Mouse (Mus musculus): ENCODE measurements at regions not wholly inside any gene's neighbourhood (a gene's known extent, or its start where the extent isn't known, plus 50 kb on each side); places are given as distances from the start of the nearest gene placed in this dataset.
"Not testable (repeated sequence)": the region's sequence is repeated elsewhere in the genome, so short reads cannot be mapped to it uniquely, and the experiment has no call there.

DNA sequence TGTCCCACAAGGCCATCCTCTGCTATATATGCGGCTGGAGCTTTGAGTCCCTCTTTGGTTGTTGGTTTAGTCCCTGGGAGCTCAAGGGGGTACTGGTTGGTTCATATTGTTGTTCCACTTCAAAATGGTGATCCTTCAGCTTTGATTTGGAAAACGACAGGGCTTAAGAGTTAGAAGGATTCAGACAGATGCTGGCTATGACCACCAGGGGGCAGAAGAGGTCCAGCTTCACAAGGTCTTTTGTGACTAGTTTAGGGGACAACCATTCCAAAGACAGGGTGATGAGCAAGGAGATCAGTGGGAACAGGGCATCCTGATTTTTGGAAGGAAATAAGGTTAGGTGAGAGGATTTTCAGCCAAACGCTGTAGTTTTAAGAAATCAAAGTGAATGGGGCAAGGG, 399.9 kb upstream of the Igfbp7 start:
- peak; percentile 37 for DNase-seq

DNA sequence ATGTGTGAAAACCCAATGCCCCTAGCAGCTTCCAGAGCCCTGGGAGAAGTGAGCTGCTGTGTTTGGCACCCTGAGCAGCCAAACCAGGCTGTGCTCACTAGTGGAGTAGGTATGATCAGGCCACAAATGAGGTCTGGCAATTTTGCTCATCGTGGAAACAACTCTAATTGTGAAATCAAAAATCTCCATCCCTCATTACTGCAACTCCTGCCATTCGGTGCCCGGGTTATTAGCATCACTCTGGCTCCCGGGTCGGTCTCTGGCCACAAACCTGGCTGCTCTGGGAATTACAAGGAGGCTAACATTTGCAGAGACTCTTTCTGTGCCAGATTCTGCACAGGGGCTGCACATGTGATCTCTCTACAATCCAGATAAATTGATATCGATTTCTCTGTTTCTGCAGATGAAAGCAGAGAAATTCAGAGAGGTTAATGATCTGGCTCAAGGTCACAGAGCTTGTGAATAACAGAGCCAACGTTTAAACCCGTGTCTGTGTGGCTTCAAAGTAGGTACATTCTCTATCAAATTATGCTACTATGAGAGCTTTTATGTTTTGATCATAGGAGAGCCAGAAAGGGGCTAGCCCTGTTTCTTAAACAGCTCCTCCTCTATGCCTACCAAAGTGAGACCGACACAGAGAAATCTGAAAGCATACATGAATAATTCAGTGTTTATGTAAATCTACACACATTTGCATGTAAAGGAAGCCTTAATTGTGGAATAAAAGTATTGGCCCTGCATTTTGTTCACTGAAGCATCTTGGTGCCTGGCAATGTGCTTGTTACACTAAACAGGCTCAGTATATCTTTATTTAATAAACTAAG, 398.7 kb upstream of the Igfbp7 start:
- no peak for DNase-seq

DNA sequence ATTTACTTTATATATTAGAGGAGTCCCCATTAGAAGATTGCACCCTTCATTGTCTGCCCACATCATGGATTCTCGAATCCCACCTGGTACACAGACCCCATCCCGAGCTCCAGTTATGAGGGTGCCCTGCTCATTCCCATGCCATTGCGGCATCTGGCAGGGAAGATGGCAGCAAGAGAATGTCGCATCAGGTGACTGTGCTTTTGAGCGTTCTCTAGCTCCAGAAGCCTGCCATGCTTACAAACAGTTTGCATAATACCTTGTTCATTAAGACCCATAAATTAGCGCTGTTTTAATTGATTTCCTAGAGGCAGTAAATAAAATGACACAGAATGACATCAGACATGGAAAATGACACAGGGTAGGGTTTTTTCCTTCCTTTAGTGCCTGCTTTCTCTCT, 398.0 kb upstream of the Igfbp7 start:
- DNase-seq, result no peak

DNA sequence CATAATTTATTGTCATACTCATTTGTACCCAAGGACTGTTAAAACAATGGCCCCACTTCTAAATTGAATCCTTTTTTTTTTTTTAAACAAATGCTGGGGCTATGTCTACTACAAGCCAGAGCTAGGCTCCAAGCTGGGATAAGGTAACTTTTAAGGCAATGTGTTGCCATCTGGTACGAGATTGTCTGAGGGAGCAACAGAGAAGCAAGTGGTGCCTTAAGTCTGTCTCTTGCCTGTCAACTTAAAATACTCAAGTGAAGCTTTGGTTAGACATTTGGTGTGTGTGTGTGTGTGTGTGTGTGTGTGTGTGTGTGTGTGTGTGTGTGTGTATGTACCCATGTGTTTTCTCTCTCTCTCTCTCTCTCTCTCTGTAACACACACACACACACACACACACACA, 397.5 kb upstream of the Igfbp7 start:
- no peak for DNase-seq

- no peak for DNase-seq
Observed at GRCm38 (mm10) chr5:77804113-77804512, 396.3 kb upstream of the Igfbp7 start.

DNA sequence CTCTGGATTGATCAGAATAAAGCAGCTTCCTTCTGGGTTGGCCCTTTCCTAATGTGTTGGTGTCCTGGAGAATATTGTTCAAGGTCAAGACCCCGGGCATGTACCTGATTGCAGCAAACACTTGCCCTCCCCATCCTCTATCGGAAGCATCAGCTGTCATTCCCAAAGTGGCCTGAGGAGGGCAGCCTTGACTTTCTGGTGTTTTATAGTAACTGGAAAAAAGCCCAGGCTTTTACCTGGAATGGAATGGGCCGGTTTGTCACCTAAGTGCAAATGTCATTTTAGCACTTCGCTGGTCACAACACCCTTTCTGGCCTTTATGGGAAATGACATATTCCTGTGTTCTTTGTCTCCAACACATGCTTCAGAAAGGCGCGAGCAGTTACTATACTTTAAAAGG, 395.7 kb upstream of the Igfbp7 start:
- peak; percentile 35 for DNase-seq

DNA sequence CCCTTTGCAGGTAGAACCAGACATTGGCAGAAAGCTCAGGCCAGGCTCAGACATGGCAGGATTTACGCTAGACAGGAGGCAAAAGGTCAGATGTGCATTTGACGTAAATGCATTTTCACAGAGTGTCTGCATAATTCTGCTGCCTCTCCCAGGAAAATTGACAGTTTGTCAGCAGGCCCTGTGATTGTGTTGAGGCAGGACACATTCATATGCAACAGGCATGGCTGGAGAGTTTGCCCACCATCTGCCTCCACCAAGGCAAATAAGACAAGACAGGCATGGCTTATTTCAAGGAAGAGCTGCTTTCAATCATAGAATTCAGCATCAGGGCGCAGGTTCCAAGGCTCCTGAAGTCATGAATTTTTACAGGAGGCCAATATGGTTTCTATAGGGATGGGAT, 389.1 kb upstream of the Igfbp7 start:
- DNase-seq, result no peak

- no peak for DNase-seq
Observed at GRCm38 (mm10) chr5:77795766-77796165, 387.9 kb upstream of the Igfbp7 start.

- DNase-seq, result no peak
Observed at GRCm38 (mm10) chr5:77783953-77784352, 376.1 kb upstream of the Igfbp7 start.

DNA sequence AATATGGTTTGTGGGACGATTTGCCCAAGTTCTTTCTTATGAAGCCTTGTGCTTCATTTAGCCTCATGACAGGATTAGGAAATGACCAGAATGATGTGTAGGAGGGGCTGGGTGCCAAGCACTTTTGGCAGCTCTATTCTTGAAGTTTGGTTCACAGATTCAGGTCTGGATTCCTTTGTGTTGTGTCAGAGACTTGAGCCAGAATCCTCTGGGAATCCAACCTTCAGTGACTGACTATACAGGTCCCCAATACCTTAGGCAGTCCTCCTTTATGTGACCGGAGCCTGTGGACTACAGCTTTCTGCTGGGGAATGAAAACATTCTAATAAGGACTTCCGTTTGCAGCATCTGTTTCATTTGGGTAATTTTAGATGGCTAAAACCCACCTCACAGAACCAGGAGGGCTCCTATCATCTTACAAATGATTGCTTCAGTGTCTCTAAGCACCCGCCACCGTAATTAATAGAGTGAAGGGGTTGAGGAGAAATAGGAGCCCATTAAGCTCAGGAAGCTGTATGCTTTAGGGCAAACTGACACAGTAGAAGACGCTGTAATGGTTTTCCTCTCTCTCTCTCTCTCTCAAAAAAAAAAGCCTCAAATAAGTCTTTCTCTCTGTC, 354.7 kb upstream of the Igfbp7 start:
- DNase-seq, result no peak

GRCm38 (mm10) chr5:77762013-77762412, 354.2 kb upstream of the Igfbp7 start:
- no peak for DNase-seq

- no peak for DNase-seq
Observed at GRCm38 (mm10) chr5:77748933-77749332, 341.1 kb upstream of the Igfbp7 start.

GRCm38 (mm10) chr5:77746604-77747003, 338.8 kb upstream of the Igfbp7 start:
- DNase-seq, result no peak

GRCm38 (mm10) chr5:77743467-77743866, 335.6 kb upstream of the Igfbp7 start:
- no peak for DNase-seq

GRCm38 (mm10) chr5:77730286-77730685, 322.4 kb upstream of the Igfbp7 start:
- DNase-seq, result not testable (repeated sequence)

DNA sequence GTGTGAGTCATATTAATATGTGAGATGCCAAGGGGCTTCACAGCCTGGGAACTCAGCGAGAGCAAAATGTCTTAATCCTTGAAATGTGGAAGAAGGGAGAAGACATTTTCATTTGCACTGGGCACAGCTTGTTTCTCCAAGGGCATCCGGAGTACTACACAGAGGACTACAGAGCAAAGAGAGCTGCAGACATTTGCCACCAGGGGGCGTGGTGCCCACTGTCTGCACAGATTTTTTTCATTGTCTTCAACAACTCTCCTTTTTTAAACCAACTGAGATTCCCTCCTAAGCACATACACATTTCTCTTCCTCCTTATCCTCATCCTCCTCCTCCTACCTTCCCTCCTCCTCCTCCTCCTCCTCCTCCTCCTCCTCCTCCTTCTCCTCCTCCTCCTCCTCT, 273.8 kb upstream of the Igfbp7 start:
- no peak for DNase-seq

DNA sequence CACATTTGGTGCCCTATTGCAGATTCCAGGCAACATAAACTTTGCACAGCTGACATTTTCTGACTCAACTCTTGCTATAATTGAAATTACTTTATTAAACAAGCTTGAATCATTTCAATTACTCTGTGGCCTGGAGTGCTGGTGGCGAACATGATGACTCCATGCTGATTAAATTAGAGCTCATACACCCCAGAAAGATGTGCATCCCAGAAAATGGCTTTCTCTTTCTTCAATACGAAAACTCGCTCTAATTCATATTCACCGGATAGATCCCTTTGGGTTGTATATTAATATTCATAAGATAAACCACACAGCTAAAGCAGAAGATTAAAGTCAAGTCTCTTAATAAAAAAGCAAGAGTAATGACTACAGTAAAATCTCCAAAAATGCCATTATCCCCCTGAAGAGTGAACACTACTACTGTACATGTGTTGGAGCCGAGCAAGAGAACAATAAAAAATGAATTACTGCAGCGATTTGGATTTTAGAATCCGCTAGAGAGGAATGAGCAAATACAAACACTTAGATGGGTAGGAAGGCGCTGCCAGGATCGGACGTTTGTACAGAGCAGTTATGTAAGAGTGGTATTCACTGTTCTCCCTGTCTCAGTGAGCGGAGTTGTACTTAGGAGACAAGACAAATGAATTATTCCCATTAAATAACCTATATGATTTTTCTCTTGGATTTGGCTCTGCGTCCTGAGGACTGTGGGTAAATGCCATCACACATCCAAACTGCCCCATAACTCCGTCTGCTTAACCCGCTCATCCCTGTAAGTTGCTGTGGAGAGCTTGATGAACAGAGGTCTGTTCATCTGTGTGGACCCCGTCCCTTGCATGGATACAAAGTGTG, 264.5 kb upstream of the Igfbp7 start:
- no peak for DNase-seq

DNA sequence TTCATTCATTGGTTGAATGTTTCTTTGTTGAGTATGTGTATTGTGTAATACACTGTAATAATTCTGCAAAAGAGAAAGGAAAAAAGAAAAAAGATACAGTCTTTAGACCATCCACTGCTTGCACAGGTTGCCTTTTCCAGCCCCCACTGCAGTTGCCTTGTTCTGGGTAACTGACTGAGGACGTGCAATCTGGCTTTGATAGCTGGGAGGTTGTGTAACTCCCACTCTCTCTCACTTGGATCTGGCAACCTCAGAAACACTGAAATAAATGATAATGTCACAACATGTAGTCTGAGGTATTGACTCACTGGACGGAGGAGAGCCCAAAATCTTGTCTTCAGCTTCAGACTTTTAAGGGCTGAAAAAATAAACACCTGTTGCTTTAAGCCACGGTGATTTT, 255.3 kb upstream of the Igfbp7 start:
- no peak for DNase-seq

DNA sequence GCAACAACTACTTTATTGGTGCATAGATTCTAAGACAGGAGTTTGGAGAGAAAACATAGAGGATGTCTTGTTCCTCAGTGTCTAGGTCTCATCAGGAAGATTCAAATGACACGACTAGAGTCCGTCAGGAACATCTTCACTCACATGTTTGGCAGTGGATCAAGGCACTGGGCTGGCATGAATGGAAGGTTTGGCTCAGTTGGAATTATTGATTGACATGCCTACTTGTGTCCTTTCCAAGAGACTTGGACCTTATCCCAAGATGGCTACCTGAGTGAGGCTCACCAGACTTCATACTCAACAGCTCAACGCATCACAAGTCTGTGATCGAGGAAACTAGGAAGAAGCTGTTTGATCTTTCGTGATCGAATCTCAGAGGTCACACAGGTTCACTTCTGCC, 251.2 kb upstream of the Igfbp7 start:
- DNase-seq, result no peak

DNA sequence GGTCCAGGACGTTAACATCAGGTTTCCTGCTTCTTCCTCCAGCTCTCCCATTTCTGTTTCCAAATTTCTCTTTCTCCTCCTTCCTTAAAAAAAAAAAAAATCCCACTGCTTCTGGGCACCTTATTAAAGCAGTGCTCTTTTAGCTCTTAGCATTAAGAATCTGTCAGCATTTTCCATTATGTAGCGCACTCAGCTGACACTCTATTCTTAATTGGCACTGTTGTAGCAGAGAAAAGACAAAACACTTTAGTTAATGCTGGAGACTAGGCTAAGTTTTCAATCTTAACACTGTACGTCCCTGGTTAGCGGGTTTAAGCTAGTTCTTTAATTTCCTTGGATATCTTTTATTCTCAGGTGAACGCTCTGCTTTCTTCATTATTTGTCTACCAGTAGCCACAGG, 236.8 kb upstream of the Igfbp7 start:
- no peak for DNase-seq

GRCm38 (mm10) chr5:77620402-77620801, 212.6 kb upstream of the Igfbp7 start:
- no peak for DNase-seq

DNA sequence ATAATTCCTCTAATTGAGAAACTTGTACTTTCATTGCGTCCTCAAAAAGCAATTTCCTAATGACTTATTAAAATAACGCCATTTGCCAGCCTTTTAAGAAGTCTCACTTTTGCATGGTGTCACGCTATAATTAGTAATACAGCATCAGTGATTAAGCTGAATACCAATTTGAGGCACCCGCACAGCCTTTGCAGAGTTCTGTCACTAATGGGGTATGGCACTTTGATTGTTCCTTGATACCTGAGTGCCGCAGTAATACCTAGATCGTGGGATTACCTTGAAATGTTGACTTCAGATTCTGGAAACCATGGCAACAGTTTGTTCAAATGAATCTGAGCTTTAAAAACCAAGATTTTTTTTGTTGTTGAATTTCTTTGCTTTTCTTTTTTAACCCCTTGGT, 202.7 kb upstream of the Igfbp7 start:
- DNase-seq, result no peak

- DNase-seq, result no peak
Observed at GRCm38 (mm10) chr5:77594719-77595118, 186.9 kb upstream of the Igfbp7 start.

- DNase-seq, result no peak
Observed at GRCm38 (mm10) chr5:77589252-77589651, 181.4 kb upstream of the Igfbp7 start.
